Mouse (Mus musculus) telencephalon, adult 2 months (tissue): ENCODE measurements around the gene Gm8127.
"Not testable (repeated sequence)": the region's sequence is repeated elsewhere in the genome, so short reads cannot be mapped to it uniquely, and the experiment has no call there.

ENCODE experiments used
- DNase-seq: peaks from one replicate; pipeline ENCODE4 v3.0.0-alpha.2; 2011; ENCODE audit warnings: low read depth, low spot score

Gene Gm8127

GRCm38 (mm10) chr14:43293503-43293902 lies at the start of gene Gm8127:
Gene Gm8127 (minus strand): TSS chr14:43293832.
- not testable (repeated sequence) for DNase-seq

- not testable (repeated sequence) for DNase-seq
Measured at GRCm38 (mm10) chr14:43337646-43338045, 44.0 kb upstream of the Gm8127 start.

DNA sequence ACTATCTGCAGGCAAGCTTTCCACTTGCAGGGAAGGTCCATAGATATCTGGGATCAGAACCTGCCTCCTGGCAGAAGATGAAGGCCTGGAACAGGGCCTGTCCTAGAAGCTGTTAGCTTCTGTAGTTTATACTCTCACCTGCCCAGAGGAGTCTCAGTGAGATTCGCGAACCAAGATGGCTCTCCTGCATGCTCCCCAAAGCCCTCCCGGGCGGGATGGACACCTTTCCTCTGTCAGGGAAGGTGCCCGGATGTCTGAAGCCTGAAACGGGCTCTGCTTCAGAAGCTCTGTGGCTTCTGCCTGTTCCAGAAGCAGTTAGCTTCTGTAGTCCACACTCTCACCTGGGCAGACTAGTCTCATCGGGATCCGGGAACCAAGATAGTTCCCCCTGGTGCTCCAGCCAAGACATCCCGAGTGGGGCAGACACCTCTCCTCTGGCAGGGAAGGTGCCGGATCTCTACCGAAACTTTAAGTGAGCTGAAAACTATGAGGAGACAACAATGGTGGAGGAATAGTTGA lies 37.8 kb upstream of the Gm8127 start:
- not testable (repeated sequence) for DNase-seq

GRCm38 (mm10) chr14:43328603-43329002 lies 35.0 kb upstream of the Gm8127 start:
- not testable (repeated sequence) for DNase-seq

- not testable (repeated sequence) for DNase-seq
Measured at GRCm38 (mm10) chr14:43319516-43319915, 25.9 kb upstream of the Gm8127 start.

DNA sequence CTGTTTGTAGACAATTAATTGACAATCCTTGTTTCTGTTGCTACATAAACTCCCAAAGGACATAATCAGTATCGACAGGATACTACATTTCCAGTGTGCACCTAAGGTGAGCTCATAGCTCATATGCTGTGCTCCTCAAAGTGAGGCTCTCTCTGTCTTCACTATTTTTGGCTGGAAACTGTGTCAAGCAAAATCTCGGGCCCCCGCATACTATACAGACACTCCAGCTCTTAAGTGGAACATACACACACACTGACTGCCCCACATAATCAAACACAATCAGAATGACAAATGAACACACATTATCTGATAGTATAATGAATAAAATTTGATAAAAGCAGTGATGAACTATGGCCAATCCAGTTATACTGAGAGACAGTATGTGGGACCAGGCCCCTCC lies 15.0 kb downstream of the Gm8127 start:
- DNase-seq, result not testable (repeated sequence)

DNA sequence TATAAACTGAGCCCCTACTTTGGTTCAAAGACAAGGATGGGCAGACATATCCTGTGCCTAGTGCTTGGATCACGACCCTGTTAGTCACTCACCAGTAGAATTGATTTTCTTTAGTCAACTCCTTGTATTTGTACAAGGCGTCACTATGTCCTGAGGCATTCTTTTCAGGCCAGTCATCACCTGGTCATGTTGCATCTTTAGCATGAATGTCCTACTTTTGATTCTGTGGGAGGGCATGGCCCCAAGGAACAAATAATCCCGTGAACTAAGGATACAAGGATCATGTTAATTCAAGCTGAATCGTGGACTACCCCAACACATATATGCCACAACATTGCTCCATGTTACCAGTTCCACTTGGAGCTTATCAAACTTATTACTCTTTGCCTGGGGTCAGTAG lies 15.5 kb downstream of the Gm8127 start:
- DNase-seq, result not testable (repeated sequence)

DNA sequence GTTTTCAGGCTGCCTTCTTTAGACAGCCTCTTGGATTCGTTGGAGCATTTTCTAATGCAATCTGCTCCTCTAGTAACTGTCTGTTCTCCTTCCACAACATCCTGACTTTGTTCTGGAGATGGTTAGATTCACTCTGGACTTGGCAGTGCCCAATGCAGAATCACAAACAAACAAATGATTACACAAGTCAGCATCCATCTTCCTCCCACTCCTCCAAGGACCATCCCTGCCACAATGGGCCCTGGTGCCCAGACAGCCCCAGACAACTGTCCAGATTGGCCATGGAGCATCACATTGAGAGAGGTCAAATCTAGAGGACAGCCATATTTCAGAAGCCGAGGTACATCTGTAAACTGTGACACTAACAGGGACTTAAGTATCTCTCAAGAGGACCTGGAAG lies 16.2 kb downstream of the Gm8127 start:
- DNase-seq, result not testable (repeated sequence)

DNA sequence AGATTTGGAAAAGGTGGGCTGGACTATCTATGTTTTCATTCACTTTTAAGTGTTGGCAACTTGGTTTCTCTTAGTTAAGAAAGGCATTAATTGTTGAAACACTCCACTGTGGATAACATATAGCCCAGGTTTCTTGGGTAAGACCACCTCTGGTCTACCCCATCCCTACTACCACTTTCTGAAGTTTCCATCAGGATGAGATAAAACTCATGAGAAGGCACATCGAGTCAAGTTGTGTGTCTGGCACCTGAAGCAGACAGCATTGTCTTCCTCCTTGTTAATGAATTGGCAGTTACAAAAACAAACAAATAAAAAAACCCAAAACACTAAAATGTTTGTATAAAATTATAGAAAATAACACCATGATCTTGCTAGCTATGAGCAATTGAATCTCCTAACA lies 17.9 kb downstream of the Gm8127 start:
- not testable (repeated sequence) for DNase-seq

DNA sequence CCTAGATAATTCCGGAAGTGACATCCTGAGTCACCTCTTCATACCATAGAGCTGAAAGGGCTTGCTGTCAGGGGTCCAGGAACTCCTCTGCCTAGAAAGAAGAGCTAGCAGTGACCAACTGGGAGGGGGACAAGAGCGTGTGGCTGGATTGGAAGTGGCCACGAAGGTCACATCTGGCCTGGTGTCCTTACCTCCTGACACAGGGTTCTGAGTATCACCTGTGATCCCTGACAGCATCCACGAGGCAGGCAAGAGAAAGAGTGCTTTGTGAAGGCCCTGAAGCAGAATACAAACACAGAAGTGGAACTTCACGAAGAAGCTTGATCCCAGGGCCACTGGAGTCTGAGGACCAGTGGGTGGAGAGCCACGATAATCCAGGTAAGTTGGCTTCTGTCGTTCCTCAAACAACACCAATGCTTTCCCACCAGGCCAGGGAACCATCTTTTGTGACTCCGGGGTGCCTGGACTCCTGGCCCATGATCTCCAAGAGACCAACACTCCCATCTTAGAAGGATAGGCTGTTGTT lies 18.6 kb downstream of the Gm8127 start, which contains the start of gene Gm9732:
TSS of gene Gm9732 (plus strand) at position 51 of the 526 bp plus-strand sequence.
- DNase-seq, result not testable (repeated sequence)

- DNase-seq, result not testable (repeated sequence)
Measured at GRCm38 (mm10) chr14:43273161-43273560, 20.5 kb downstream of the Gm8127 start.

- DNase-seq, result not testable (repeated sequence)
Measured at GRCm38 (mm10) chr14:43269211-43269610, 24.4 kb downstream of the Gm8127 start.

DNA sequence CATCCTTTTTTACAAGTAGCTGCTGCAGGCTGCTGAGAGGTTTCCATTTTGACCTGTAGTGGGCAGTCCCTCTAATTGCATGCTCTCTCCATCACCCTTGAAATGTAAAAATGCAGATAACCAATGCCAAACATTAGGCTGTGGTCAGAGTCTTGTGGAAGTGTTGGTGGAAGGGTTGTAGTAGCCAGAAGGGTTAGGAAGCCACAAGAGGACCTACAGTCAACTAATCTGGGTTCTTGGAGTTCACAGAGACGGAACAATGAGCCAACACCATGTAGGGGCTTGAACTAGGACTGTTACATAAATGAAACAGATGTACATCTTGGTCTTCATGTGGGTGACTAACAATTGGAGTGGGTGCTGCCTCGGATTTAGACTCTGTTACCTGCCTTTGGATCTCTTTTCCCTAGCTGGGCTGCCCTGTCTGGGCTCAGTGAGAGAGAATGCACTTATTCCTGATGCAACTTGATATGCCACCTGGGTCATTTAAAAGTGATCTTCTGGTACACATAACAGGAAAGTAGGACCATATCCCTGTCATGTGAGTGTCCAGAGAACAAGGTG lies 25.0 kb downstream of the Gm8127 start:
- not testable (repeated sequence) for DNase-seq

DNA sequence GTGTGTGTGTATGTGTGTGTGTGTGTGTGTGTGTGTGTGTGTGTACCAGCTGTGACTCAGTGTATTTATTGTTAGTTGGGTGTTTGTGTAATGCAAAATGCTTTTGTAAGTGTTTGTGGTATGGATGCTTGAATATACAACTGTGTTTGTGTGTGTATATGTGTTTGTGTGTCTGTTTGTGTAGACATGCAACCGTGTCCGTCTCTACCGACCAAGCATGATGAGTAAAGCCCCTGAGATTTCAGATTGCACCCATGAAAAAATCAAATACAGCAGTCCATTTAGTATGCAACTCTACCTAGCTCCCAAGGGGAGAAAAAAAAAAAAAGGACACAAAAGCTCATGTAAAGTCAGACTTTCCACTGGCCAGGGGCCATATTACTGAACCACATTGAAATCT lies 30.2 kb downstream of the Gm8127 start:
- not testable (repeated sequence) for DNase-seq

DNA sequence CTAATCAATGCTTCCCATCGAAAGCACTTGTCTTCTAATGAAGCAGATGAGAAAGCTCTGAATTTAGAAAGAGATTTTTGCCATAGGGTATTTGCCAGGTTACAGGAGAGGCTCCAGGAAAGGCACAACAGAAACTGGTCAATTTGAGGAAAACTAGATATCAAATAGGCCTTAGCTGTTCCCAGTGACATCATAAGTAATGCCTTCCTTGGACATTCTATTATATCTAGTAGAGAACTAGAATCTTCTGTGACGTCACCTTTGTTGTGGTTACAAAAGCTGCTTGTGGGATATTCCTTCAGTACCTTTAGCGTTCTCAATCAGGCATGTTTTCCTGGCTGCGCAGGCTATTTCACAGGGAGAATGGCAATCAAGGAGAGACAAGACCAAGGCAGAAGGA lies 35.3 kb downstream of the Gm8127 start, which contains the start of gene Gm8126:
TSS of gene Gm8126 (plus strand) at position 301 of the 400 bp plus-strand sequence.
- DNase-seq, result not testable (repeated sequence)

DNA sequence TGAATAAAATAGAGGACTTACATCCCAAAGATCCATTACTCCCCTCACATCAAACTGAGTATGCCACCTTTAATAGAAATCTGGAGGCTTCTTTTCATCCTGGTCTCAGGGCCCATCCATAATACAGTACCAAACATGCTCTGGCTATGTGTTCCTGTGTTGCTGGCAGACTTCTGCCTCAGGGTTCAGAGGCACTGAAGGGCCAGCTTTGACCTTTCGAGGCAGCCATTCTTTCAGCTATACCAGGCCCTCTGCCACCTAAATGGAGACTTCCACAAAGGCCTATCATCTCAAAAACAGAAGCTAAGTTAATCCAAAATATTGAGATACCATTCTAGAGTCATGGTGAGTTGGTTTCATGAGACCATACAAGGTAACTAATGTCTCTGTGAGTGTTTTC lies 37.1 kb downstream of the Gm8127 start:
- not testable (repeated sequence) for DNase-seq

DNA sequence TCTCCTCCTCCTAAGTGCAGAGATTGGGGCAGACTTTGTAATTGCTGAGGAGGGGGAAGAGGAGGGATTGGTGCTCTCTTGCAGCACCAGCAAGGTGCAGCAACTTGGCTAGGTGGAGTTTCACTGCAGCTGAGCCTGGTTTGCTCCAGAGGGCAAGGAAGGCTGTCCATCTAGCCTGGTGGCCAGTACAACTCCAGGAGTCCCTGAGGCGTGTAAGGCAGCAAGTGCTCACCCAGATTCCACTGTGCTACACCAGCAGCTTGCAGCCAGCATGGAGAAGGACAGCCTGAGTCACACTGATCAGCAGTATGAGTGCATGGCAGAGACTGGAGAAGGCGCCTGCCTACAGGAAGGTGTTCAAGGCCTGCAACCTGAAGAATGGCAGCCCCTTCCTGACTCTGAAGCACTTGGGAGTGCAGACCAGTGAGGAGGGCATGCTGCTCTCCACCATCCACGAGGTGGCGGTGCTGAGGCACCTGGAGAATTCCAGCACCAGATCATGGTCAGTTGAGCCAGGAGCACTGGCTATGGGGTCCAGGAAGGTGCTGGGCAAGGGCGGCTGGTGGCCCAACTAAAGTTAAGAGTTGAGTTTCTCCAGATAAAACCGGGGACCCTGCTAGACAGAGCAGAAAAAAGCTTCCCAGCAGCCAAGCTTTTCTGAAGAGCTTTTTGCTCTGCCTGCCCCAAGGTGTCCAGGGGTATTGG lies 42.9 kb downstream of the Gm8127 start:
- DNase-seq, result not testable (repeated sequence)

GRCm38 (mm10) chr14:43249611-43250170 lies 43.9 kb downstream of the Gm8127 start:
- DNase-seq, result not testable (repeated sequence)
